Mouse (Mus musculus): ENCODE data around the gene Olfr130. TPM values are rescaled to one million over a fixed set of nuclear protein-coding genes. Genes with fewer than 3 reads are reported as not detected.

Gene Olfr130
- polyA plus RNA-seq (2012; rRNA removed) = not detected in 2 replicates

GRCm38 (mm10) chr17:38063621-38064020, at the start of gene Olfr130:
Olfr130 (plus strand) TSS chr17:38063921.

GRCm38 (mm10) chr17:38059979-38060378, 3.7 kb upstream of the Olfr130 start, which contains the start of gene Olfr129:
Olfr129 (minus strand) TSS chr17:38060079.

GRCm38 (mm10) chr17:38088593-38088992, 24.9 kb downstream of the Olfr130 start, which contains the start of gene Olfr131:
Olfr131 (minus strand) TSS chr17:38088693.

Other genes with a start within 250 kb of the Olfr130 start
- not detected in 2 replicates for gene Olfr125, start 231.0 kb upstream of the Olfr130 start, polyA plus RNA-seq (2012; rRNA removed)
- gene Olfr126, start 216.4 kb upstream of the Olfr130 start, polyA plus RNA-seq (2012; rRNA removed) = not detected in 2 replicates
- gene Olfr127, start 163.5 kb upstream of the Olfr130 start, polyA plus RNA-seq (2012; rRNA removed) = not detected in 2 replicates
- not detected in 2 replicates for gene Olfr128, start 143.4 kb upstream of the Olfr130 start, polyA plus RNA-seq (2012; rRNA removed)
- not detected in 2 replicates for gene Olfr761, start 110.8 kb upstream of the Olfr130 start, polyA plus RNA-seq (2012; rRNA removed)
- gene Olfr129, start 3.8 kb upstream of the Olfr130 start, polyA plus RNA-seq (2012; rRNA removed) = not detected in 2 replicates
- gene Olfr131, start 24.8 kb downstream of the Olfr130 start, polyA plus RNA-seq (2012; rRNA removed) = not detected in 2 replicates
- not detected in 2 replicates for gene Olfr132, start 70.6 kb downstream of the Olfr130 start, polyA plus RNA-seq (2012; rRNA removed)
- not detected in 2 replicates for gene Olfr133, start 81.4 kb downstream of the Olfr130 start, polyA plus RNA-seq (2012; rRNA removed)
- not detected in 2 replicates for gene Olfr134, start 107.5 kb downstream of the Olfr130 start, polyA plus RNA-seq (2012; rRNA removed)
- gene Olfr135, start 140.4 kb downstream of the Olfr130 start, polyA plus RNA-seq (2012; rRNA removed) = not detected in 2 replicates
- not detected in 2 replicates for gene Olfr138, start 197.1 kb downstream of the Olfr130 start, polyA plus RNA-seq (2012; rRNA removed)
- gene Olfr137, start 243.6 kb downstream of the Olfr130 start, polyA plus RNA-seq (2012; rRNA removed) = not detected in 2 replicates

Measured in ovary, adult 2 months (tissue).